Mouse (Mus musculus): ENCODE results near the gene Mrgbp. TPM values are rescaled to one million over a fixed set of nuclear protein-coding genes. Genes with fewer than 3 reads are reported as not detected.
A peak's percentile ranks its signal among the peaks of the same experiment; 100 is the strongest.

Mrgbp gene
- total RNA-seq, 2 experiments from 2014 or later, result 19.4 to 23.4 TPM

- peak; percentile 17; the same call in 1 of the 2 replicates for TF ChIP-seq CTCF (conservative IDR thresholded peaks at IDR 0.05)
- DNase-seq (ENCODE audit: low spot score in 2 of 2), result no peak
- H3K4me3 ChIP-seq, result no peak overlapping the region
- H3K27ac ChIP-seq, result no peak overlapping the region
Measured at GRCm38 (mm10) chr2:180604781-180605180, 23.7 kb downstream of the Mrgbp start.

GRCm38 (mm10) chr2:180610283-180610682 lies 29.2 kb downstream of the Mrgbp start:
- no peak for DNase-seq (ENCODE audit: low spot score in 2 of 2)
- Histone ChIP-seq H3K27ac (no peak overlapping the region), H3K4me3 (no peak overlapping the region)
- no peak for TF ChIP-seq CTCF (conservative IDR thresholded peaks at IDR 0.05)

GRCm38 (mm10) chr2:180611882-180612281 lies 30.8 kb downstream of the Mrgbp start:
- no peak for TF ChIP-seq CTCF (conservative IDR thresholded peaks at IDR 0.05)
- no peak for DNase-seq (ENCODE audit: low spot score in 2 of 2)
- Histone ChIP-seq H3K4me3 (no peak overlapping the region), H3K27ac (no peak overlapping the region)

Other genes starting within 250 kb of the Mrgbp start
- gene Gata5, start 246.6 kb upstream of the Mrgbp start, total RNA-seq (2021), result not detected
- 1 to 10 TPM; 1.3 to 1.8 TPM for gene Slco4a1, start 125.1 kb upstream of the Mrgbp start, total RNA-seq (2021)
- gene Ntsr1, start 81.3 kb upstream of the Mrgbp start, total RNA-seq (2021), result 1 to 10 TPM; 3.7 TPM
- gene Ogfr, start 7.9 kb downstream of the Mrgbp start, total RNA-seq (2021), result 10 to 100 TPM; 36.2 to 40.6 TPM
- 10 to 100 TPM in 1 of 2 experiments, 1 to 10 TPM in 1; 6.8 to 10.4 TPM for gene Col9a3, start 16.5 kb downstream of the Mrgbp start, total RNA-seq (2021)
- under 1 TPM in 1 of 2 experiments, not detected in 1; 0.47 TPM for gene Tcfl5, start 61.4 kb downstream of the Mrgbp start, total RNA-seq (2021)
- gene Dido1, start 128.7 kb downstream of the Mrgbp start, total RNA-seq (2021), result 10 to 100 TPM; 58.3 to 60.7 TPM
- 10 to 100 TPM; 57.5 to 60.0 TPM for gene Gid8, start 128.8 kb downstream of the Mrgbp start, total RNA-seq (2021)
- under 1 TPM; 0.64 to 0.77 TPM for gene Slc17a9, start 144.0 kb downstream of the Mrgbp start, total RNA-seq (2021)
- not detected for gene Bhlhe23, start 195.6 kb downstream of the Mrgbp start, total RNA-seq (2021)